Mouse (Mus musculus): ENCODE measurements around the gene Ankzf1.

GRCm38 (mm10) chr1:75187914-75188483, 4.0 kb upstream of the Ankzf1 start:
- TF ChIP-seq CTCF (IDR thresholded peaks at IDR 0.05; ENCODE audit: low read depth): no peak
- TF ChIP-seq EP300 (IDR thresholded peaks at IDR 0.05; ENCODE audit: low read depth): no peak
